Mouse (Mus musculus): ENCODE results near the gene Amd1. TPM values are rescaled to one million over a fixed set of nuclear protein-coding genes. Genes with fewer than 3 reads are reported as not detected.

Gene Amd1
- polyA plus RNA-seq, 1 experiment, result 18.4 TPM

- Histone ChIP-seq H3K36me3 (ENCODE audit: control insufficient read depth, insufficient read depth, low read length) (no peaks in the 10 kb centered on the region; the same call in 1 of the 2 replicates), H3K4me1 (ENCODE audit: control insufficient read depth, insufficient read depth, low read length) (no peaks in the 10 kb centered on the region), H3K27ac (ENCODE audit: insufficient read depth, low read depth, low read length) (no peak overlapping the region), H3K27me3 (replicated peaks; ENCODE audit: control insufficient read depth, insufficient read depth, low read length) (no peaks in the 10 kb centered on the region), H3K4me3 (ENCODE audit: insufficient read depth, low read depth, low read length) (no peak overlapping the region)
- WGBS, result 93% methylated on average over 2 of the region's 2 CpGs
- no peak for DNase-seq
- TF ChIP-seq CTCF (conservative IDR thresholded peaks at IDR 0.05; ENCODE audit: insufficient read depth, insufficient read length, low read depth, low read length), result no peak
- no peak for TF ChIP-seq POLR2A (IDR thresholded peaks at IDR 0.05; ENCODE audit: low read depth, low read length)
Measured at GRCm38 (mm10) chr10:40281565-40281964, 20.4 kb downstream of the Amd1 start.

- H3K4me3 ChIP-seq (ENCODE audit: insufficient read depth, low read depth, low read length), result no peak overlapping the region
- 64% methylated on average over 5 of the region's 5 CpGs for WGBS
- TF ChIP-seq CTCF (conservative IDR thresholded peaks at IDR 0.05; ENCODE audit: insufficient read depth, insufficient read length, low read depth, low read length) (no peak), POLR2A (IDR thresholded peaks at IDR 0.05; ENCODE audit: low read depth, low read length) (no peak)
- no peaks in the 10 kb centered on the region for H3K36me3 ChIP-seq (ENCODE audit: control insufficient read depth, insufficient read depth, low read length)
- H3K4me1 ChIP-seq (ENCODE audit: control insufficient read depth, insufficient read depth, low read length), result no peaks in the 10 kb centered on the region
- no peak overlapping the region for H3K27ac ChIP-seq (ENCODE audit: insufficient read depth, low read depth, low read length)
- H3K27me3 ChIP-seq (replicated peaks; ENCODE audit: control insufficient read depth, insufficient read depth, low read length), result no peaks in the 10 kb centered on the region
- DNase-seq, result no peak
Measured at GRCm38 (mm10) chr10:40278317-40278716, 23.7 kb downstream of the Amd1 start.

GRCm38 (mm10) chr10:40275991-40276390, 26.0 kb downstream of the Amd1 start:
- Histone ChIP-seq H3K4me1 (ENCODE audit: control insufficient read depth, insufficient read depth, low read length) (no peaks in the 10 kb centered on the region), H3K27me3 (replicated peaks; ENCODE audit: control insufficient read depth, insufficient read depth, low read length) (no peaks in the 10 kb centered on the region), H3K36me3 (ENCODE audit: control insufficient read depth, insufficient read depth, low read length) (no peaks in the 10 kb centered on the region), H3K4me3 (ENCODE audit: insufficient read depth, low read depth, low read length) (no peak overlapping the region), H3K27ac (ENCODE audit: insufficient read depth, low read depth, low read length) (no peak overlapping the region)
- no peak for TF ChIP-seq POLR2A (IDR thresholded peaks at IDR 0.05; ENCODE audit: low read depth, low read length)
- no peak for TF ChIP-seq CTCF (conservative IDR thresholded peaks at IDR 0.05; ENCODE audit: insufficient read depth, insufficient read length, low read depth, low read length)
- DNase-seq, result no peak
- WGBS, result 70% methylated on average over 7 of the region's 7 CpGs

DNA sequence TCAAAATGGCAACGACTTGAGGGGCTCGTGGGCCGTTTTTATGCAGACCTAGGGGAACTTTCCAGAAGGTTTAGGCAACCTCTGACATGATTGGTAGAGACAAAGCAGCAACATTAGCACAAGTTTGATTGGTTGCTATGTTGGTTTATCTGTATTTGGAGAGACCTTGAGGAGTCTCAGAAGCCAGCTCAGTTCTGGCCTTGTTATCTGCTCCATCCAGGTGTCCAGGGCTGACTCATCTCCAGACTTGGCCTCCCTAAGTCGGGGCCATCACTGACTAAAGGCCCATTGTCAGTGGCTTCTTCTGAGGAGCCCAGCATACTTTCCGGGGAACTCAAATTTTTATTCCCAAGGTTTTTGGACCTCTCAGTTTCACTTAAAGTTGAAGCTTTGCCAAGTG, 28.0 kb downstream of the Amd1 start:
- no peaks in the 10 kb centered on the region for H3K27me3 ChIP-seq (replicated peaks; ENCODE audit: control insufficient read depth, insufficient read depth, low read length)
- no peaks in the 10 kb centered on the region for H3K4me1 ChIP-seq (ENCODE audit: control insufficient read depth, insufficient read depth, low read length)
- no peak for TF ChIP-seq CTCF (conservative IDR thresholded peaks at IDR 0.05; ENCODE audit: insufficient read depth, insufficient read length, low read depth, low read length)
- TF ChIP-seq POLR2A (IDR thresholded peaks at IDR 0.05; ENCODE audit: low read depth, low read length), result no peak
- H3K36me3 ChIP-seq (ENCODE audit: control insufficient read depth, insufficient read depth, low read length), result no peaks in the 10 kb centered on the region
- DNase-seq, result no peak
- no peak overlapping the region for H3K4me3 ChIP-seq (ENCODE audit: insufficient read depth, low read depth, low read length)
- no peak overlapping the region for H3K27ac ChIP-seq (ENCODE audit: insufficient read depth, low read depth, low read length)
- 85% methylated on average over 5 of the region's 5 CpGs for WGBS

DNA sequence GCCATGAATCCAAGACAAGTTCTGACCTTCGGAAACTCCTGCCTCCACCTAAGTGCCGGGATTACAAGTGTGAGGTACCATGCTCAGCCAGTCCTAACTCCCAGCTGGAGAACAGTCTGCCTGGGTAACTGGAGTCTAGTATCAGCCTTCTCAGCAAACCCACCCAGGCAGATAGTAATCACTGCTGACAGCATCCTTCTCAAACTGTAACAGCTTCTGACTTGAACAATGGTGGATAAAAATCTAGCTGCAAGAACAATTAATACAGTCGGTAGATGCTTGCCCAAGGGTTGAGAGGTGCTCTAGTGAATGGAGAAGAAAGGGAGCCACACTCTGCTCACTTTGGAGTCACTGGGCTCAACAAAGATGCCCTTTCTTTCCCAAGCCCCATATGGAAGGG, 30.8 kb downstream of the Amd1 start:
- Histone ChIP-seq H3K27me3 (replicated peaks; ENCODE audit: control insufficient read depth, insufficient read depth, low read length) (no peaks in the 10 kb centered on the region), H3K27ac (ENCODE audit: insufficient read depth, low read depth, low read length) (no peak overlapping the region), H3K4me1 (ENCODE audit: control insufficient read depth, insufficient read depth, low read length) (no peaks in the 10 kb centered on the region), H3K36me3 (ENCODE audit: control insufficient read depth, insufficient read depth, low read length) (no peaks in the 10 kb centered on the region), H3K4me3 (ENCODE audit: insufficient read depth, low read depth, low read length) (no peak overlapping the region)
- DNase-seq, result no peak
- TF ChIP-seq CTCF (conservative IDR thresholded peaks at IDR 0.05; ENCODE audit: insufficient read depth, insufficient read length, low read depth, low read length) (no peak), POLR2A (IDR thresholded peaks at IDR 0.05; ENCODE audit: low read depth, low read length) (no peak)
- WGBS, result 92% methylated on average over 3 of the region's 3 CpGs

- Histone ChIP-seq H3K36me3 (ENCODE audit: control insufficient read depth, insufficient read depth, low read length) (no peaks in the 10 kb centered on the region), H3K27ac (ENCODE audit: insufficient read depth, low read depth, low read length) (no peak overlapping the region), H3K27me3 (replicated peaks; ENCODE audit: control insufficient read depth, insufficient read depth, low read length) (no peaks in the 10 kb centered on the region), H3K4me1 (ENCODE audit: control insufficient read depth, insufficient read depth, low read length) (peaks cover 2% of the 10 kb centered on the region; the same call in 1 of the 2 replicates), H3K4me3 (ENCODE audit: insufficient read depth, low read depth, low read length) (no peak overlapping the region)
- TF ChIP-seq CTCF (conservative IDR thresholded peaks at IDR 0.05; ENCODE audit: insufficient read depth, insufficient read length, low read depth, low read length) (no peak), POLR2A (IDR thresholded peaks at IDR 0.05; ENCODE audit: low read depth, low read length) (no peak)
- 90% methylated on average over 3 of the region's 3 CpGs for WGBS
- DNase-seq, result no peak
Measured at GRCm38 (mm10) chr10:40264920-40265319, 37.1 kb downstream of the Amd1 start.

- no peak overlapping the region for H3K4me3 ChIP-seq (ENCODE audit: insufficient read depth, low read depth, low read length)
- no peaks in the 10 kb centered on the region for H3K27me3 ChIP-seq (replicated peaks; ENCODE audit: control insufficient read depth, insufficient read depth, low read length)
- peak overlapping the region; percentile 55 for H3K27ac ChIP-seq (ENCODE audit: insufficient read depth, low read depth, low read length)
- peaks cover 2% of the 10 kb centered on the region for H3K4me1 ChIP-seq (ENCODE audit: control insufficient read depth, insufficient read depth, low read length)
- TF ChIP-seq CTCF (conservative IDR thresholded peaks at IDR 0.05; ENCODE audit: insufficient read depth, insufficient read length, low read depth, low read length), result no peak
- TF ChIP-seq POLR2A (IDR thresholded peaks at IDR 0.05; ENCODE audit: low read depth, low read length), result no peak
- no peaks in the 10 kb centered on the region for H3K36me3 ChIP-seq (ENCODE audit: control insufficient read depth, insufficient read depth, low read length)
- DNase-seq, result peak; percentile 85
- WGBS, result 61% methylated on average over 4 of the region's 4 CpGs
Measured at GRCm38 (mm10) chr10:40263691-40264090, 38.3 kb downstream of the Amd1 start.
